Mouse (Mus musculus) retina, postnatal 7 days (tissue): ENCODE results near the gene Chn2.

Source experiments
- DNase-seq: peaks from one replicate; pipeline ENCODE4 v3.0.0-alpha.2; 2012; ENCODE audit warnings: low read depth, low spot score

Chn2 gene

DNA sequence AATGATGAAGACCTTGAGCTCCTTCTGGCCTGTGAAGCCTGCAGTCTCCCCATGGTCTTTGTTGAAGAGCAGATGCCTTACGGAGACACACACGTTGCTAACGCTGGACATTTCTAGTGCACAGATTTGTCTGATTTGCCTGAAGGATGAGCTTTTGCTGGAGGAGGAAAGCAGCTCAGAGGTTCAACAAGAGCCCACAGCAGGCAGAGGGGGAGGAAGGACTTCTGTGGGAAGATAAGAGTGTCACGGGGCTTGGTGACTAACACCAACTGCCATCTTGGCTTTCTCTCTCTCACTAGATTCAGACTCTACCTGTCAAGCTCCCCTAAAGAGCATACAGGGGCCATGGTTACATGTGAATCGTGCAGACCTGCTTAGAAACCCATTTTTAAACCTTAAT, 37.3 kb downstream of the Chn2 start:
- no peak for DNase-seq

DNA sequence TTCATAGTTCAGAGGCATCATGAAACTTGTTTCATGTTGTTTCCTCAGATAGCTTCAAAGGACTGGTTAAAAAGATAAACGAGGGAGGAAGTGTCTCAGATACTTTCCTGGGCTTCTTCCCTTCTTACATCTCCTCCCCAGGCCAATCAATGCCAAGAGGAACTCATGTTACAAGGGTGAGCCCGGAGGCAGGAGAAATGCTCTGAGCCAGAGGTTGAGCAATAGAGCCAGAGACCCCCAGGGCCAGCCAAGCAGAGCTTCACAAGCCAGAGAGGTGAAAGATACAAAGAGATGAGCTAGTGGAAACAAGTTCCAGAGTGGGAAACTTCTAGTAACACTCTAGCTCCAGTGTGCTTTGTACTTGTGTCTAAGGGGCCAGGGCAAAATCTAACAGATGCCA, 38.9 kb downstream of the Chn2 start:
- no peak for DNase-seq

DNA sequence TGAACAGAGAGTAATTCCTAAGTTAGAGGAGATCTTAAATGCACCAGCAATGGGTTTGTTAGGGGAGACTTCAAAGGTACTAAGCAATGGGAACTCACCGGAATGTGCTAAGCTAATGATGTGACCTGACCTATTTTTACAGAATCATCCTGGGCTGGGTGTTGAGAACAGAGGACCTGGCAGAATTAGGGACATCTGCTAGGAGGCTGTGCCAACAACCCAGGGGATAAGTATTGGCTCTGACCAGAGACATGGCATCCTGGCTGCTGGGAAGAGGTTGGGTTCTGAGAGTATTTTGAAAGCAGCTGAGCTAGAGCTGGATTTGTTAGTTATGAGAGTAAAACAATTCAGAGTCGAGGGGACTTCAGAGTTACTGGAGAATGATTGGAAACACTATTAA, 40.5 kb downstream of the Chn2 start:
- DNase-seq, result no peak

DNA sequence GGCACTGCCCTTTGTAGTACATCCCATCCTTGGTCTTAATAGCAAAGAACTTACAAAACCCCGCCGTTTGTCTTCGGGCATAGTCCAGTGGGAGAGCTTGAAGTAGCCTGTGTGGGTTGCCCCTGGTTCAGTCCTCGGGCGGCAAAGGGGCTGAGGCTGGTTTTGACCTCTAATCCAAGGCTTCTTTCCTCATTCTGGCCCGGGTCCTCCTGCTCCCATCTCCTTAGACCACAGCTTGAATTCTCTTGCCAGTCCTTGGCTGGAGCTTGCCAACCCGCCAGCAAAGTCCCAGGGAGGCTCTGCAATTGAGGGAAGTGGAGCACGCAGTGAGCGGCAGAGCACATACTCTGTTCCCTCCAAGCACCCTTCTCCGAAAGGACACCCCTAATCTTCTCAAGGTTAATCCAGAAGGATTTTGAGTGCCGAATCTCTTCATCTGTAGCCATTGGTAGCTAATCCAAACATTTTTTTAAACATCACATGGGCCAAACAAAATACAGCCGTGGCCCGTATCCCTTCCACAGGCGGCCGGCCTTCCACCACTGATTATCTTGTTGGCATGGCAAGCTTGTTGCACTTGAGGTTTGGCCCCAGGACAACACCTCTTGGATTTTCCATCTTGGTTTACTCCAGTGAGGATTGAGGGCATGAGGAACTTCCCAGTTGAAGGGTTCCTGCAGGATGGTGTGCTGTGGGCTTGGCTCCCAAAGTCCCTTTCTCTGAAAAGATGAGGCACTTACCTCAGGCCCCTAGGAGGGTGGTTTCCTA, 41.3 kb downstream of the Chn2 start:
- no peak for DNase-seq

DNA sequence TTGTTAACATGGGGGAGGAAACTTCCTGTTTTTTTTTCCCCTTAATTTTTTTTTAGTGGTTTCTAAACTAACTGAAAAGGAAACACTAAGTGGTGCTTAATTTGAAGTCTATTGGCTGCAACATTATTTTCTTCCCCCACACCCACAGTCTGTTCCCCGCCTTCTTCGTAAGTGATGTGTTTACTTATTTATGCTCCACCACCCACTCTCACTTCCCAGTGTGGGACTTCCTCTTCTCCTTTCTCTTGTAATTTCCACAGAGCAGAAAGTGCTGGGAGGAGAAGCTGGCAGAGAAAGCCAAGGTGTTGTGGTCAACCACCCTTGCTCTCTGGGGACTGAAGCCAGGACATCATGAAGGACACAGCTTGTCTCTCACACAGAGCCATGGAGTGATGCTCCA, 43.2 kb downstream of the Chn2 start:
- DNase-seq, result no peak

DNA sequence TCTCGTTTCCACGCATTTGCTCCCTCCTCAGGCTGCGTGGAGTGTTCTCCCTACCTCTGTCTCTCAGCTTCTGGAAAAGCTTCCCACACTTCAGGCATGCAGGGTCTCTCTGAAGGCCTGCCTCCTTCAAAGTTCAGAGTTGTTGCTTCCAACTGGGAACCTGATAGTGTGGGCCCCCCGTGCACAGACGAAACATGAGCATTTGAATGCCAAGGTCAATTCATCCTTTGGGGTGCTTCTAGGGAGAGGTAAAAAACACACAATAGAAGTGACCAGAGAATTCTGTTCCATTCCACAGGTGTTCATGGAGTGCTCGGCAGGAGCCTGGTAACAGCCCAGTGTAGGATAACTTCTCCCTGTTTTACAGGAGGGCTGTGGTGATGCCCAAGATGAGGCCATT, 44.7 kb downstream of the Chn2 start:
- DNase-seq, result no peak

DNA sequence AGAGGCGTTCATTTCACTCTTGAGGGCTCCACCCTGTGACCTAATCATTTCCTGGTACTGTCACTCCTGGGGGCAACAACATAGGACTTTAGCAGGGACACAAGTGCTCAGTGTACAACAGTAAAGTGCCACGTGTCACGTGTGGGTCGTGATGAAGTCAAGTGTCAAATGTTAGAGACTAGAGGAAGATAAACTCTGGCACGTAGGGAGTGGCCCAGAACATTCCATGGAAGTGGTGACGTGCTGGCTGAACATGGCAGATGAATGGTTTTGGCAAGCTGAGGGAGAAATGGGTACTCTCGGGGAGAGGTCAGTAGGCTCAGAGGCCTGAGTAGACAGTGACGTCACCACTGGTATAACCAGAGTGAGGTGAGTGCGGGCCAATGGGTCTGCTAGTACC, 45.7 kb downstream of the Chn2 start:
- DNase-seq, result no peak

DNA sequence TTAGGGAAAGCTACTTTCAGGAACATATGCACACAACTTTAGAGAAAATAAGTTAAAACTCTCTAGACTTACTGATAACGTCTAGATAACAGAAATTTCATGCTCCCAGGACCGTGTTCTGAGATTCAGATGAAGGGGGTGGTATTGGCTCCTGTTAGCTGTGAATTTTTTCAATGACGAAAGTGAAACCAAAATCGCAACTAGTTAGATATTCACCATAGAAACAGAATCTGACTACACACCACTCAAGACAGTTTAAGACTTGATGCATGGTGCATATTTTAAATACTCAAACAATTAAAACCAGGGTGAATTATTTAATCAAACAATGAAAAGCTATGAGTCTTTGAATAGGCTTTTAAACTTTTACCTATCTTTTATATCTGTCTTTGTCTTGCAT, 48.8 kb downstream of the Chn2 start:
- no peak for DNase-seq

GRCm38 (mm10) chr6:54090822-54091221, 51.5 kb downstream of the Chn2 start:
- DNase-seq, result no peak

- no peak for DNase-seq
These were observed 53.6 kb downstream of the Chn2 start for GRCm38 (mm10) chr6:54092920-54093319.

GRCm38 (mm10) chr6:54096147-54096761, 56.9 kb downstream of the Chn2 start:
- peak; percentile 32 for DNase-seq

GRCm38 (mm10) chr6:54096836-54097235, 57.5 kb downstream of the Chn2 start:
- no peak for DNase-seq

DNA sequence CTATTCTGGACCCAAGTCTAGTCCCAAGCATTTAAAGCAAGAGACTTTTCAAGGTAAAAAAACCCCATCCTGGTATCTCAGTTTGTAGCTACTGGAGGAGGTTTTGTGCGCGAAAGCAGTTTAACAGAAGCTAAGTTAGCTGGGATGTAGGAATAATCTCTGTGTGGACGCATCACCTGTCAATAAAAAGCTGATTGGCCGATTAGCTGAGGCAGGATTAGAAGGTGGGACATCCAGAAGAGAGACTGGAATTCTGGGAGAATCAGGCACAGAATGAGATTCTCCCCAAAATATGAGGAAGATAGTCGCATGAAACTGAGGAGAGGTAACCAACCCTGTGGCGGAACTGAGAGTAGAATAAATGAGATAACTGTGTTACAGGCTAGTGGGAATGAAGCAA, 59.0 kb downstream of the Chn2 start:
- no peak for DNase-seq

DNA sequence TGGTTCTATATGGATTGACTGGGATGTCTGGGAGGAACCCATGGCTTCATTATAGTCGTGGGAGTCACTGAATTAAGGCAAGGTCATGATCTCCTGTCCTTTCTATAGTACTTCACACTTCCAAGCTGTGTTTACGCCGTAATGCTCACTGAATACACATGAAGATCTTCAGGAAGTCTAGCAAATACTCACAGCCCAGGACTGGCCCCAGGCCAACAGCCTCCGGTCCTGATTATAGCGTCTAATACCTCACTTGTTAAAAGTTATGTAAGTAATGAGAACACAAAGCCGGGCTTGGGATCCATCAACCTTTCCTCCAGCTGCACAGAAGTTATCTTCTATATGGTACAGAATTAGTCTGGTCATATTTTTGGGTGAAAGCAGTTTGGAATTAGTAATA, 60.3 kb downstream of the Chn2 start:
- no peak for DNase-seq

- DNase-seq, result no peak
These were observed 62.9 kb downstream of the Chn2 start for GRCm38 (mm10) chr6:54102210-54102609.

GRCm38 (mm10) chr6:54103276-54103975, 64.1 kb downstream of the Chn2 start:
- no peak for DNase-seq

DNA sequence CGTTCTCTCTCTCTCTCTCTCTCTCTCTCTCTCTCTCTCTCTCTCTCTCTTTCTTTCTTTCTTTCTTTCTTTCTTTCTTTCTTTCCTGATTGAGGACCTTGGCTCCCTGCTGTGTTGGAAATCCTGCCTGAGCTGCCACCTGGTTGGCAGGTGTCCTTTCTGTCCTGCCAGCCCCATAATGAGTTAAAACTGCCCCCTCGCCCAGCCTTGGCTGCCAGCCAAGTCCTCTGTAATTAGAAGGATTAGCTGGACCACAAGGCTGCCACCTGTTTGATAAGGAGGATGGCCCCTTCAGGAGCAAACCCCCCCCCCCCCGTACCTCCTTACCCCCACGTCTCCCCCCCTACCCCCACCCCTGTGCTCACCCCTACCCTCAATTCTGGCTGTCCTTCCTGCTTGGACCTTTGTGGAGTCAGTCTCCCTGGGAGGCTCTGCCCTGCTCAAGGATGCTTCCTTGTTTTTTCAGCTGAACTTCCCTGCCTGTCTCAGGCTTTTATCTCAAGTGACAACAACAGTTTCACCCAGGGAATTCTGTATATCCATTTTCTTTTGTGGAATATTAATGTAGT, 72.1 kb downstream of the Chn2 start:
- DNase-seq, result peak; percentile 58

GRCm38 (mm10) chr6:54113338-54113737, 74.0 kb downstream of the Chn2 start:
- no peak for DNase-seq

- no peak for DNase-seq
These were observed 75.1 kb downstream of the Chn2 start for GRCm38 (mm10) chr6:54114412-54114811.

GRCm38 (mm10) chr6:54116299-54116698, 76.9 kb downstream of the Chn2 start:
- no peak for DNase-seq

DNA sequence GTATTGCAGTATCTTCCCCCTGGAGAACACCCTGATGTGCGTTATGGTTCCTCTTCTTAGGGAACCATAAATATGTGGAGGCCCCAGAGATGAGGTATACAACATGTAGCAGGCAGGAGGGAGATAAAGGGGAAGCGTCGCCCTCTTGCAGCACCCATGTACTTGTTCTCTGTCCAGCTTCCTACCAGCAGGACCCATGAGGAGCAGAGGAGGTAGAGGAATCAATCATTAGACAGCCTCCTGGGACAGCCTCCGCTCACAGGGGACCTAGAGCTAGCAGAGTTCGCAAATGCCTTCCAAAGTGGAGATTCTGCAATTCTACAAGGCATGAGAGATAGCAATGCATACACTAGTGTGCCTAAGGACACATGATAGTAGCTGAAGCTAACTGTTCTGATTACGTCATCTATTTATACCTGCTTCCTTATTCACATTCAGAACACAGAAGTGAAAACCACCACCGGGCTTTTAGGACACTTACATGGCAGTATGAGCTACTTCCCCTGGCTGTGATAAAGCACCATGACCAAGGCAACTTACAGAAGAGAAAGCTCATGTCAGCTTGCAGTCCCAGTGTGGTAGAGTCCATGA, 77.7 kb downstream of the Chn2 start:
- no peak for DNase-seq

- no peak for DNase-seq
These were observed 79.0 kb downstream of the Chn2 start for GRCm38 (mm10) chr6:54118395-54118794.
